Mouse (Mus musculus) embryonic fibroblast, embryonic 13.5 days (primary cell): ENCODE data around the gene Tomm20. TPM values are rescaled to one million over a fixed set of nuclear protein-coding genes. Genes with fewer than 3 reads are reported as not detected.
"Not testable (repeated sequence)": the region's sequence is repeated elsewhere in the genome, so short reads cannot be mapped to it uniquely, and the experiment has no call there.

Experiments used
- H3K27ac ChIP-seq: 2 replicates; pipeline ENCODE4 v1.5.1; 2012; ENCODE audit warnings: low read length, control low read depth, inconsistent platforms; ENCODE audit not compliant: insufficient read depth
- H3K4me1 ChIP-seq: 2 replicates; pipeline ENCODE4 v1.6.1; 2011; ENCODE audit warnings: low read length; ENCODE audit not compliant: control insufficient read depth, insufficient read depth
- H3K4me3 ChIP-seq: 2 replicates; pipeline ENCODE4 v1.5.1; 2011; ENCODE audit warnings: mild to moderate bottlenecking, control low read depth, low read length; ENCODE audit not compliant: insufficient read depth
- CTCF ChIP-seq: IDR thresholded peaks from 2 replicates; pipeline ENCODE4 v1.5.1; 2011; ENCODE audit warnings: mild to moderate bottlenecking, control low read depth, low read length, moderate library complexity, borderline replicate concordance; ENCODE audit not compliant: insufficient read depth
- POLR2A ChIP-seq: IDR thresholded peaks from 2 replicates; pipeline ENCODE4 v1.6.1; 2011; ENCODE audit warnings: low read depth, mild to moderate bottlenecking, control low read depth, low read length, moderate library complexity
- polyA plus RNA-seq: library from polyadenylated mRNA; stranded (reverse); fragments of >200 nt; gene quantifications from 2 replicates; pipeline ENCODE4 v1.2.4, GENCODE M21; 2011; ENCODE audit warnings: low read depth; ENCODE audit not compliant: missing spikeins, insufficient read length

Tomm20 gene
- 193 and 252 TPM in 2 replicates for polyA plus RNA-seq

GRCm38 (mm10) chr8:126945730-126946163 is at the start of gene Tomm20:
Gene Tomm20, minus strand, starts transcription at chr8:126945844.
- Histone ChIP-seq H3K4me1 (peaks cover 6% of the 10 kb centered on the region), H3K4me3 (peak within 1 kb of the TSS; percentile 72), H3K27ac (peak within 1 kb of the TSS; percentile 51)
- TF ChIP-seq CTCF (no peak), POLR2A (no peak; the same call in 1 of the 2 replicates)

- no peak overlapping the region for H3K27ac ChIP-seq
- H3K4me3 ChIP-seq: no peak overlapping the region
- H3K4me1 ChIP-seq: no peaks in the 10 kb centered on the region; the same call in 1 of the 2 replicates
- TF ChIP-seq POLR2A: no peak
- no peak for TF ChIP-seq CTCF
Measured at GRCm38 (mm10) chr8:126994506-126994905, 48.9 kb upstream of the Tomm20 start.

GRCm38 (mm10) chr8:126989363-126990153 is 43.9 kb upstream of the Tomm20 start:
- H3K27ac ChIP-seq: no peak overlapping the region
- H3K4me3 ChIP-seq: no peak overlapping the region
- no peaks in the 10 kb centered on the region; the same call in 1 of the 2 replicates for H3K4me1 ChIP-seq
- TF ChIP-seq CTCF: no peak
- TF ChIP-seq POLR2A: no peak

- TF ChIP-seq CTCF (no peak), POLR2A (no peak)
- H3K4me3 ChIP-seq: no peak overlapping the region
- H3K4me1 ChIP-seq: no peaks in the 10 kb centered on the region
- H3K27ac ChIP-seq: no peak overlapping the region
Measured at GRCm38 (mm10) chr8:126988346-126989006, 42.8 kb upstream of the Tomm20 start.

GRCm38 (mm10) chr8:126986495-126986894 is 40.9 kb upstream of the Tomm20 start:
- Histone ChIP-seq H3K4me1 (no peaks in the 10 kb centered on the region), H3K27ac (no peak overlapping the region), H3K4me3 (no peak overlapping the region)
- TF ChIP-seq CTCF: peak; percentile 99
- TF ChIP-seq POLR2A: no peak

GRCm38 (mm10) chr8:126980046-126980445 is 34.4 kb upstream of the Tomm20 start:
- no peak overlapping the region for H3K27ac ChIP-seq
- no peaks in the 10 kb centered on the region for H3K4me1 ChIP-seq
- no peak for TF ChIP-seq CTCF
- TF ChIP-seq POLR2A: no peak
- H3K4me3 ChIP-seq: no peak overlapping the region

- TF ChIP-seq CTCF: no peak
- TF ChIP-seq POLR2A: no peak
- Histone ChIP-seq H3K4me1 (no peaks in the 10 kb centered on the region), H3K4me3 (peak overlapping the region; percentile 22), H3K27ac (no peak overlapping the region)
Measured at GRCm38 (mm10) chr8:126979091-126979920, 33.7 kb upstream of the Tomm20 start.

GRCm38 (mm10) chr8:126978535-126978934 is 32.9 kb upstream of the Tomm20 start:
- peak overlapping the region; percentile 22; the same call in 1 of the 2 replicates for H3K4me3 ChIP-seq
- H3K27ac ChIP-seq: not testable (repeated sequence)

GRCm38 (mm10) chr8:126978028-126978427 is 32.4 kb upstream of the Tomm20 start:
- Histone ChIP-seq H3K4me1 (peaks cover 4% of the 10 kb centered on the region), H3K4me3 (no peak overlapping the region), H3K27ac (no peak overlapping the region)
- TF ChIP-seq CTCF: no peak
- no peak for TF ChIP-seq POLR2A

More at GRCm38 (mm10) chr8:126978535-126978934, 32.9 kb upstream of the Tomm20 start:
- not testable (repeated sequence) for H3K4me1 ChIP-seq
